Mouse (Mus musculus) ES-CJ7 (cell line): ENCODE results near the gene Brap.
"Not testable (repeated sequence)": the region's sequence is repeated elsewhere in the genome, so short reads cannot be mapped to it uniquely, and the experiment has no call there.

ENCODE experiments used
- DNase-seq: peaks from one replicate; pipeline ENCODE4 v3.0.0; 2011; ENCODE audit warnings: low read depth, low spot score

Brap gene

DNA sequence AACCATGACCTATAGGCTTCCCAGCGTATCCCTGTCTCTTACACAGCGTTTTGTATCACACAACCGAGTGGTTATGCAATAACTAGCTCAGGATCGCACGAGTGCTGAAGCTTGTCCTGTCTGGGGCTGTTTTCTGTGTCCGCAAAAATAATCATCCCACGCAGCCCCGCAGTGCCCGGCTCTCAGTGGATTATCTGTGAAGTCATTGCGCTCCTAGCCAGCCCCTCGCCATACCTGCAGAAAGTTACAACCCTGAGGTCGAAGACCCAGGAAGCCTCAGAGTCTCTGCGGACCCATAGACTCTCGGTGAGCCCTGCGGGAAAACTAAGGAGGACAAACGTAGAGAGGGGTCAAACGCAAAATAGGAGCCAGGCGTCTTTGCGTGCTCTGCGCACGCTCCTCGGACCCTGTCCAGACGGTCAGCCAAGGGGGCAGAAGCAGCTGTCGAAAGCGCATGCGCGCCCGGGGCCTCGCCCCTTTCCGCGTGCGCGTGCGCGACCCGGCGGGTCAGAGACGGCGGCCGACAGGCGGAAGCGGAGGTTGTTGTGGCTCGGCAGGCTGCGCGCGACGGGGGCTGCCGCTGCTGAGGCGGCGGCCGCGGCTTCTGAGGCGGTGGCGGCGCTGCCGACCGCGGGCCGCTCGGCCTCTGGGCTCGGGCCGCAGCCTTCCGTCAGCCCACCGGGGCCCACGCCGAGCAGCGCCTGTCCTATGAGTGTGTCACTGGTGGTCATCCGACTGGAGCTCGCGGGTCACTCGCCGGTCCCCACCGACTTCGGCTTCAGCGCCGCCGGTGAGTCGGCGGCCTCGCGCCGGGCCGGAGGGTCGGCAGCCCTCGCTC lies at the start of gene Brap, which contains the start of gene Acad10:
Brap (plus strand) TSS at position 505 of the 838 bp plus-strand sequence.
Acad10 (minus strand) TSS at position 456 of the 838 bp plus-strand sequence.
- DNase-seq, result peak; percentile 88

DNA sequence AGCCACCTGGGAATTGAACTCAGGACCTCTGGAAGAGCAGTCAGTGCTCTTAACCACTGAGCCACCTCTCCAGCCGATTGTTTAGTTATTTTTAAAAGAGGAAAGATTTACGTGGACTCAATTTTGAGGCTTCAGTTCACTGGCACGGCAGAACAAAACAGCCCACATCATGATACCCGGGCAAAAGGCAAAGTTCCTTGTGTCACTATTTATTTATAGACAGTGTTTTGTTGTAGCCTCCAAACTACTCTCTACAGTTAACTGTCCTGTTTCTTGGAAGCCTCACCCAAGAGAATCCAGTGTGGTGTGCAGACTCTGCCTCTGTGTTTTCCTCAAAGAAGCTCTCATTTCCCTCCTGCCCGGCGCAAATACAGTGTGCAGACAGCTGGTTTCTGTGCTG lies 48.3 kb upstream of the Brap start:
- no peak for DNase-seq

DNA sequence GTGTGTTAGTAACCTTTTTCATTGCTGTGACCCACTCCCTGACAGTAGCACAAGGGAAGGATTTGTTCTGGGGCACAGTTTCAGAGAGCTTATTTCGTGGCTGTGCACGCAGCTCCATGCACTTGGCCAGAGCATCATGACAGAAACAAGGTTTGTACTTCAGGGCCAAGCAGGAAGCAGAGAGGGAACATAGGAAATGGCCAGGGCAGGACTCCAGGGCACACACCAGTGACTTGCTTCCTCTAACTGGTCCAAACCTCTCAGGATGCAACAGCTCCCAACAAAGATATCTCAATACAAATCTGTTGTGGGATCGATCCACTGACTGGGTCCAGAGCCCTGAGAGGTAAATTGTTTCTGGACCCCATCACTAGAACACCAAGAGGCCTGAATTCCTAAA lies 45.4 kb upstream of the Brap start:
- DNase-seq, result not testable (repeated sequence)

DNA sequence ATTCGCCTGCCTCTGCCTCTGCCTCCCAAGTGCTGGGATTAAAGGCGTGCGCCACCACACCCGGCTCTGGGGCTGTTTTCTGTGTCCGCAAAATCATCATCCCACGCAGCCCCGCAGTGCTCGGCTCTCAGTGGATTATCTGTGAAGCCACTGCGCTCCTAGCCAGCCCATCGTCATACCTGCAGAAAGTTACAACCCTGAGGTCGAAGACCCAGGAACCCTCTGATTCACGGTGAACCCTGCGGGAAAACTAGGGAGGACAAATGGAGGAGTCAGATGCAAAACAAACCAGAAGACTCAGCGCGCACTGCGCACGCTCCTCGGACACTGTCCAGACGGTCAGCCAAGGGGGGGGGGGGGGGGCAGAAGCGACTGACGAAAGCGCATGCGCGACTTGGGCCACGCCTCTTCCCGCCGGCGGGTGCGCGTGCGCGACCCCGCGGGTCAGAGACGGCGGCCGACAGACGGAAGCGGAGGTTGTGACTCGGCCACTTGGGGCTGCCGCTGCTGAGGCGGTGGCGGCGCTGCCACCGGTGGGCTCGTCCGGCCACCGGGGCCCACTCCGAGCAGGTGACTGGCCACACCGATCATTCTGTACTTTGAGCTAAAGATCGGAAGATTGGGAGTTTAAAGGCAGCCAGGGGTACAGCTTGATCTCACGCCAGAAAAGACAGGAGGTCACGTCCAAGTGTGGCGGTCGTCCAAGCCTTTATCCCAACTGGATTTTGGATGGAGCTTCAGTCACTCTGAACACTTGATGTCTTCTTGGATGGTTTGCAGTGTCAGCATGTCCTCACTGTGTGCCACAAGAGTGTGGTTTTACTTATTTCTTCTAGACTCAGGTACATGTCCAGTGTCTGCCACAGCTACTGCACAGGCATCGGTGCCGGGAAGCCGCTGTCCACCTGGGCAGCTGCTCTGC lies 41.5 kb upstream of the Brap start, which contains the start of gene Acad12:
Acad12 (minus strand) TSS at position 347 of the 922 bp plus-strand sequence.
- peak; percentile 79 for DNase-seq

DNA sequence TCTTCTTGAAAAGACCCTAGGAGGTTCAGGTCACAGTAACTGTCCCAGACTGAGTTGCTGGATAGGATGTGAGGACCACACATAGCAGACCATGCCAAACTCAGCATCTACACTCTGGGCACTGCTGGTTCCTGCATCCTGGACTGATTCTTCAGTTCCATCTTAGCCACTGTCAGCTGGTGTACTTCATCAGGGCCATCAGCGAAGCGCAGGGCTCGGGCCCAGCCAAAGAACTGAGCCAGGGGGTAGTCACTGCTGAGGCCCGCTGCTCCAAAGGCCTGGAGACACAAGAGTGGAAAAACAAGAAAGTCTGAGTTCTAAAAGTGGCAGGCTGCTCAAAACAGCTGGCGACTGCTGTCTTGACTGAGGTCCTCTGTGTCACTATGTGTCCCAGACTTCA lies 39.3 kb upstream of the Brap start:
- DNase-seq, result no peak

DNA sequence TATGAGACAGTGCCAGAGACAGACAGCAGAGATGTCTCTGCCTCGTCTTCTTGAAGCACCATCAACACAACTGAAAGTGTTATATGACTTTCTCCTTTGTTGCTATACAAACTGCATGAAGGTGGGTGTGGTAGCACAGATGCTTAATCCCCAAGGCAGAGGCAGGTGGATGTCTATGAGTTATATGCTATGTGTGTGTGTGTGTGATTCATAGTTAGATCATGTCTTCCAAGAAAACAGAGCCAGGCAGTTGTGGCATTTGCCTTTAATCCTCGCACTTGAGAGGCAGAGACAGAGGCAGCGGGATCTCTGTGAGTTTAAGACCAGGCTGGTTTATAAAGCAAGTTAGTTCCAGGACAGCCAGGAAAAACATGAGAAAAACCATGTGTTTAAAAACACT lies 37.1 kb upstream of the Brap start:
- no peak for DNase-seq

DNA sequence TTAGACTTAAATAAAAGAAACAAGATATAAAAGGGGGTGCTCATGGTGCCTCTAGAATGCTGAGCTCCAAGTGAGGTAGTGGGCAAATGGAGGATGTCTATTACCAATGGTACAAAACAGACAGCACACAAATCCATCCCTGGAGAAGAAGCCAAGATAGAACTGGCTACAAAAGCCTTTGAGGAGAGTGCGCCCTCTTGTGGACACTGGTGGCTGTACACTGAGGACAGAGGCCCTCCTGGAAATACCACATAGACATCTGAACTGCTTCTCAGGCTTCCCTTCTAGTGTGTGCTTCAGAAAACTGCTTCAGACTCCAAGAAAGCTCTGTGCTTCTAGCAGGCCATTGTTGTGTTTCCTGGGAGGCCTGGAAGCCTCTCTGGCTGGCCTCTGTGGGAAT lies 32.5 kb upstream of the Brap start:
- peak; percentile 61 for DNase-seq

DNA sequence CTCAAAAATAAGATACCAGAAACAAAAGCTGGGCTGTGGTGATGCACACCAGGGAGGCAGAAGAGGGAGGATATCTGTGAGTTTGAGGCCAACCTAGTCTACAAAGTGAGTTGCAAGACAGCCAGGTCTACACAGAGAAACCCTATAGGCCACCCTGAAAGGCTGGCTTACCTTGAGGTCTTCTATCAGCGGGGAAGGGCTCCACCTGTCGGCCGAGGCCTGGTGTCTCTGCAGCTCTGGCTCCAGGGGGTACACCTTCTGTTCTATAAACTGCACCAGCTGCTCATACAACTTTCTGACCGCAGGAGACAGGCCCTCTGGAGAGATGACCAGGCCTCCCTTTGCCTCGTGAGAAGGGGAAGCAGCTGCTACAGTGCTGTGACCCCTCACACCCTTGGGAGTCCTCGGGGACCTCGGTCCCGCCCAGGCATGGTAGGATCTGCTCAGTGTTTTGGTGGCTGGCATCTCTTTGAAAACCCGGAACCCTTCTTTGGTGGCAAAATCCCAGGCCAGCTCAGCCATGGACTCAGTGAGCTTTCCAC lies 29.2 kb upstream of the Brap start:
- DNase-seq, result peak; percentile 39

DNA sequence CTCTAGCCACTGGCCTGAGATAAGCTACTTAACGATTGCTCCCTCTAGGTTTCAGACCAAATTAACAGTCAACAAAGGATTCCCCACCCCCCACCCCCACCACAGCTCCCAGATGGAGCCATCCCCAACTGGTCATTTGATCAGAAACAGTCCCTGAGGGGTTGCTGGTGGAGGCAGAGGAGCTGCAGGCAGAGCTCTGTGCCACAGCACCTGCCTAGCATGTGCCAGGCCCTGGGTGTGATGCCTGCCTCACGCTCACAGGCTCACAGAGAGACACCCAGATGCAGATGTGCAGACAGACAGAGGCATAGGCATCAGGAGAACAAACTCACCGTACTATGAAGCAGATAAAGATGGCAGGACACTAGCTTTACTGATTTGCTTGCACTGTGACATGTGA lies 27.6 kb upstream of the Brap start:
- no peak for DNase-seq

DNA sequence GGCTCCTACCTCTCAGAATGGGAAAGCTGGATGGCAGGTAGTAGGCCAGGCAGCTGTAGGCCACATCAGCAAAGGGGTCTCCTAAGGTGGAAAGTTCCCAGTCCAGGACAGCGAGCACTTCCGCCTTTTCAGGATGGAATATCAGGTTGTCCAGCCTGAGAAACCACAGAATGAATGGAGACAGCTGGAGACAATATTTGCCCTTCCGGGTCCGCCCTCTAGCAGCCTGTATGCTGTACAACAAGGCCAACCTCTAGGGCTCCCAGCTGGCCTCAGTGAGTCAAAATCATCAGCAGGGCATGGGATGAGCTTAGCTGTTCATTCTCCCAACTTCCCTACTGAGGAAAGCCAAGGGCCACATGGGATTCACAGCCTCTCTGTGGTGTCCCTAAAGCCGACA lies 25.7 kb upstream of the Brap start:
- no peak for DNase-seq

DNA sequence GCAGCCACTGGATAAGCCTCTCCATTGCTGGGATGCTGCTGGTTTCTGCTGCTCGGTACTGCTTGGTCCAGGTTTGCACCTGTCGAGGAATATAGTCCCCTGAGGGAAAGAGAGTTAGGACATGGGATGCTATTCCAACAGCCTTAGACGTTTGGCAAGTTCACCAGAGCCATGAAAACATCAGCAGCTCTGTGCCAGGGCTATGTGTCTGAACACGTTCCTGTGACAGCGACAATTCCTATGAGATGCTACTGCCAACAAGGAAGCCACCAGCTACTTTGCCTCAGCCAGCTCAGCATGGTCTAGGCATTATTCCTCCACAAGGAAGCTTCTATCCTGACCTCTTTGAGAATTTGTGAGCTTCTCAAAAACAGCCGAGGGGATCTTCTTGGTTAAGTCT lies 23.1 kb upstream of the Brap start:
- DNase-seq, result no peak

DNA sequence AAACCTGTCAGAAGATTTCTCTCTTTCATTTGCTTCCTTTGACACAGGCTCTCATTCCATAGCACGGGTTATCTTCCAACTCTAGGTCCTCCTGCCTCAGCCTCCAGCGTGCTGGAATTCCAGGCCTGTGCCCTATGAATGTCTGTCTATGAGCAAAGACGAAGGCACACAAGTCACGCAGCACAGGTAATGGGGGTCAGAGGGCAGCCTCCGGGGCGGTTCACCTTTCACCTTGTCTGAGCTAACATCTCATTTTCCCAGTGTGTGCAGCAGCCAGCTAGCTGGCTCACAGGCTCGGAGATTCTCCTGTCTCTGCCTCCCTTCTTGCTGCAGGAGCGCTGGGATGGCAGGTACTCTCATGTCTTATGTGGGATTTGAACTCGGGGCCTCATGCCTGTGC lies 20.8 kb upstream of the Brap start:
- DNase-seq, result no peak

DNA sequence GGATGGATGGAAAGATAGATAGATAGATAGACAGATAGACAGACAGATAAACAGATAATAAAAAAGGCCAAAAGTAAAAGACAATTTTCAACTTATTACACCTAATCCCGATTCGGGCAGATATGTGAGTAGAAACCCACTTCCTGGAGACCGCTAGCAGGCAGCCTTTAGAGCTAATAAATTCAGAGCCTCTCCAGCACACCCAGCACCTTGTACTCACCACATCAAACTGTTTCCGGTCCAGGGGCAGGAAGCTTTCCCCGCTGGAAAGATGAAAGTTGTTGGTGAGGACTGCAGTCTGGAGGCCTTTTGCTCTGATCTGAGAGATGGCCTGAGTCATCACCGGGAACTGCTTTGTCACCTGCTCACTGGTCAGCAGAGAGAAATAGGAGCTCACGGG lies 11.2 kb upstream of the Brap start:
- no peak for DNase-seq

DNA sequence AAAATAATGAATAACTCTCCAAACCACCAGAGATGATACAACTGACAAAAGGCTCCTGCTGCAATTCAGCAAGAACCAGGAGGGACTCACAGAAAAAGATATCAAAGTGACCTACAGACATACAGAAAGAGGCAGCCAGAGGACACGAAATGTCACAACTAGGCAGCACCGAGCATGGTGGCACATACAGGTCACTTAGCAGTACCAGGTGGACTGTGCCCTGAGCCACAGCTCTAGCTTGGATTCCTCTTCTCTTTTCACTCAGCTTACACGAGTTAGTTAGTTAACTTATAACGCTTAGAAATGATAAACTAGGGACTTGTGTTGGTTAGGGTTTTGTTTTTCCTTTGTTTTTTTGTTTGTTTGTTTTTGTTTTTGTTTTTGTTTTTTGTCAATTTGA lies 5.8 kb upstream of the Brap start:
- no peak for DNase-seq

DNA sequence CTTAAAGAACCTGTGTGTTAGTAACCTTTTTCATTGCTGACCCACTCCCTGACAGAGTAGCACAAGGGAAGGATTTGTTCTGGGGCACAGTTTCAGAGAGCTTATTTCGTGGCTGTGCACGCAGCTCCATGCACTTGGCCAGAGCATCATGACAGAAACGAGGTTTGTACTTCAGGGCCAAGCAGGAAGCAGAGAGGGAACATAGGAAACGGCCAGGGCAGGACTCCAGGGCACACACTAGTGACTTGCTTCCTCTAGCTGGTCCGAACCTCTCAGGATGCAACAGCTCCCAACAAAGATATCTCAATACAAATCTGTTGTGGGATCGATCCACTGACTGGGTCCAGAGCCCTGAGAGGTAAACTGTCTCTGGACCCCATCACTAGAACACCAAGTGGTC lies 3.5 kb upstream of the Brap start:
- DNase-seq, result not testable (repeated sequence)

DNA sequence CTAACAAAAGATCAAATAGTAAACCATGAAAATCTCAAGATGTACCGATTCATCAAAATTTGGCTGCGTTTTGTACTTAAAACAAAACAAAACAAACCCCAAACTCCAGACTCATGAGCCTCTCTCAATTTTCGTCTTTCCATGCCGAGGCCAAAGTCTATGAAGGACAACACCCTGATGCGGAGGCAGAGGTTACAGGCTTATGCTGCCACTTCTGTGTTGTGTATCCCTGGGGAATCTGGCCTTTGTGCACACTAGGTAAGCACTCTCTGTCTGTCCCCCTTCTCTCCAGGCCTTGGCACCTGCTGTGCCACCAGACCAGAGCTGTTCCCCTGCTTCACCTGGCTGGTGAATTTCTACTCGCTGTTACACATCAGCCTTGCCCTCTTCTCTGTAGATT lies 2.7 kb upstream of the Brap start:
- not testable (repeated sequence) for DNase-seq

DNA sequence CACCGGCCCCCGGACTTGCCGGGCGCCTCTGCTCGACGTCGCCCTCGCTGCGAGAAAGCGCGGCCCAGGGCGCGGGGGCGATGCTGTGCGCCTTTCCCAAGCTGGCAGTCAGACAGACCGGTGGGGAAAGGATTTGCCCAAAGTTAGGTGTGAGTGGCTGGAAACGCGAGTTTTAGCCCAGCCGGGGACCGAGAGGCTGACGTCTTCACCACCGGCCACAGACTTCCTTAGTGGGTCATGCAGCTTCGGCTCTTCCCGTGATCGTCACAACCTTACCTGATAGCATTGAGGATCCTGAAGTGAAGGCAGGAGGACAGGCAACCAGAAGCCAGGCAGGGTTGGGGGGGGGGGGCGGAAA lies 513 bp downstream of the Brap start:
- DNase-seq, result no peak

DNA sequence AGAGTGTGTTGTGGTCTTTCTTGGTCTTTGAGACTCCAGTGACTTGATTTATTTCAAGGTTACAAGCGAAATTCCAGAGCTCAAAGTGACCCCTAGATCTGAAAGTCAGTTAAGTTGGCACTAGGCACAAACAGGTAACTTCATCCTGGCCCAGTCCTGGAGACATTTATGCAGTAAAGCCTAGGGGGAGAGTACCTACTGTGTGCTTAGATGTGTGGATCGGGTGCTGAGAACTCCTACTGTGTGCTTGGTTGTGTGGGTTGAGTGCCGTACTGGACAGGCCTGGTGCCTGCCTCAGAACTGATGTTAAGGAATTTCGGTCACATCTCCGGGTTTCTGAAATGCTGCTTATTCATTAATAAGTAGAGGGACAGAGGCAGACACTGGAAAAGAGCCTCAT lies 1.1 kb downstream of the Brap start:
- DNase-seq, result no peak

DNA sequence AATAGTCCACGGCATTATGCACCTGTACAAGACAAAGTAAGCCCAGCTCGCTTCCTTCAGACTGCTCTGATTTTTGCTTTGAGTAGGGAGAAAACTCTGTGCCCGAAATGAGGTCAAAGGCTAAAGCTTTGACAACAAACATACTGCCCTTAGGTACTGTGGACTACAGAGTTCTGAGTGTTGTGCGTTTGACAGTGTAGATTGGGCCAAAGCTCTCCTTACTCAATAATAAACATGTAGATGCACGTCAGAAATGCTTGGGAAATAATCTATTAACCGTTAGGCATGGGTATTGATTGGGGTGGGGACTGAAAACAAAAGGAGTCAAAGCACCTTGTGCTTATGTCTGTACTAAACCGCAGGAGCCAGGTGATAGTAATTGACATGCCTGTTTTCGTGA lies 3.1 kb downstream of the Brap start:
- DNase-seq, result no peak

DNA sequence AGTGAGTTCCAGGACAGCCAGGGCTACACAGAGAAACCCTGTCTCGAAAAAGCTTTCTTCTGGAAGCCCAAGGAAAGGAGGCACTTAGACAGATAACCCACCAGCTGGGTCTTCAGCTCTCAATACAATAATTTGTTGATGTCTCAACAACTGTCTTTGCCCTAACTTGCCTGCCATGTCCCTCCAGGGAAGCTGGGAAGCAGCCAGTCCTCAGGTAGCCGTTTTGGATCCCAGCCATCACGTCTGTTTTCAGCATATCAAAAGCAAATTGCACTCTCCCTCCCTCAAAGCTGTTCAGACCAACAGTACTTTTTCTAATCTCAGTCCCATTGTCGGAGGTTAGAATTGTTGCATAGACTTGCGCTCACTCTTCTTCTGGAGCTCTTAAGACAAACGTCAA lies 3.7 kb downstream of the Brap start:
- DNase-seq, result no peak

DNA sequence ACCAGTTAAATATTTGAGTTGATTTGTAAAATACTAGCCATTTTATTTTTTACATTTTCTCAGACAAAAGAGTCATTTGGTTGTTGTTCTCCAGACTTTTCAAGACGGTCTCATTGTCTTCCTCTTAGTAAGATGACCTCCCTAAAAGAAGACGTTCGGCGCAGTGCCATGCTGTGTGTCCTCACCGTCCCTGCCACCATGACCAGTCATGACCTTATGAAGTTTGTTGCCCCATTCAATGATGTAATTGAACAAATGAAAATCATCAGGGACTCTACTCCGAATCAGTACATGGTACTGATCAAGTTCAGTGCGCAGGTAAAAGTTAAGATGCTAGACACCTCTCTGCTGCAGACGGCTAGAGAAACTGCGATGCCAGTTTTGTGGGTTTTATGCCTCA lies 4.6 kb downstream of the Brap start:
- DNase-seq, result no peak

DNA sequence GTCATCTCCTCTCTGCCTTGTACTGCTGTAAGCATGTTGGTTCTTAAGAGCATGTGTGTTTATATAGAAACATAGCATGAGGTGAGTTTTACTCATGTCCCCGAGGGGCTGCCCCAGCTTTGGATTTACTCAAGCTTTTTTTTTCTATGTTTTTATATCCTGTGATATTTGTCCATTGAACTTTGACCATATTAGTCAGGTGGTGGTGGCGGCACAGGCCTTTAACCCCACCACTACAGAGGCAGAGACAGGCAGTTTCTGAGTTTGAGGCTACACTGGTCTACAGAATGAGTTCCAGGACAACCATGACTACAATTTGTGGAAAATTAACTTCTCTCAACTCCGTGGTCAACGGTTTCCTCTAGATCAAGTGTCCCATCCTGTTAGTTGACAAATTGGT lies 6.7 kb downstream of the Brap start:
- DNase-seq, result no peak
